Mouse (Mus musculus) right cerebral cortex, postnatal 14 days (tissue): ENCODE results near the gene U2af2.
A peak's percentile ranks its signal among the peaks of the same experiment; 100 is the strongest.

ENCODE experiments used
- DNase-seq: peaks from one replicate; pipeline ENCODE4 v3.0.0; 2022

The U2af2 gene

GRCm38 (mm10) chr7:5038109-5038732 lies 23.7 kb upstream of the U2af2 start, which contains the start of gene Zfp784:
Zfp784 (minus strand) TSS chr7:5038446.
- DNase-seq, result peak; percentile 93

DNA sequence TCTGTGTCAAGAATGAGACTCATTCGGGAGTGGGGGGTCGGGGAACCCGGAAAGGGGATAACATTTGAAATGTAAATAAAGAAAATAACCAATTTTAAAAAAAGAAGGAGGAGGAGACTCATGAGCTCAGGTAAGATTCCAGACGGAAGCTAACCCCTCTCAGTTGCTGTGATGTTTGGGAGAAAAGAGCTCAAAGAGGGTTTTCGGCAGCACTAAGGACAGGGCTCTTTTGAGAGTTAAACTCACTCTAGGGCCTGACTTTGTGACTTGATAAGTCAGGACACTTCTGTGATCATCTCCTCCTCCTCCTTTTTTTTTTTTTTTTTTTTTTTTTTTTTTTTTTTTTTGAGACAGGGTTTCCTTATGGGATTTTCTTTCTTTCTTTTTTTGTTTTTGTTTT lies 23.0 kb upstream of the U2af2 start:
- no peak for DNase-seq

- no peak for DNase-seq
These were observed 17.0 kb upstream of the U2af2 start for GRCm38 (mm10) chr7:5044981-5045380.

DNA sequence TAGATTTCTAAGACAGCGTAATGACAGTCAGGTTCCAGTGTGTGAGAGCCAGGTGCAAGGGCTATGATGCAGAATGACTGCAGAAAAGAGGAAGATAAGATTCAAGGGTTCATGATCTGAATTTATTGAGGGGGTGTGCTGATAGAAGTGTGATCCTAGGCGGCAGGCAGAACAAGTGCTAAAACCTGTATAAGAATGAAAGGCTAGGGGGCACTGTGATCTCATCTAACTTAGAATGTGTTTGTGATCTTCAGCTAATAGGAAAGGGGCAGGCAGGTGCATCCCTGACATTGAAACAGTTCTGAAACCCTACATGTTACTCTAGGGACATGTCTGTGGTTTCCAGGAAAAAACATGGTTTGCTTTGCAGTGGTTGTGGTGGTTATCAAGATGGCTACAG lies 15.8 kb upstream of the U2af2 start:
- no peak for DNase-seq

DNA sequence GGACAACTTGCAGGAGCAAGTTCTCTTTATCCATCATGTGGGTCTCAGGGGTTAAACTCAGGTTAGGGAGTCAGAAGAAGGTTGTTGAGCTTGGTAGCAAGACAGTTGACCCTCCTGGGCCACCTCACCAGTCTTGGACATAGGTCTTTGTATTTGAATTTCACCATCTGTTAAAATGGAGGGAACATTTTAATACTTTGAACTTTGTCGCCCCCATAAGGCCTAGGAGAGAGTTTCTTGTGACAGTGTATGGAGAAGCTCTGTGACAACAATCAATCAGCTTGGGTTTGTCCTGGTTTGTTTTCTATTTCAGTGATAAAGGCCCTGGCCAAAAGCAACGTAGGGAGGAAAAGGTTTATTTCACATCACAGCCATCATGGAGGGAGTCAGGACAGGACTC lies 14.6 kb upstream of the U2af2 start:
- DNase-seq, result no peak

DNA sequence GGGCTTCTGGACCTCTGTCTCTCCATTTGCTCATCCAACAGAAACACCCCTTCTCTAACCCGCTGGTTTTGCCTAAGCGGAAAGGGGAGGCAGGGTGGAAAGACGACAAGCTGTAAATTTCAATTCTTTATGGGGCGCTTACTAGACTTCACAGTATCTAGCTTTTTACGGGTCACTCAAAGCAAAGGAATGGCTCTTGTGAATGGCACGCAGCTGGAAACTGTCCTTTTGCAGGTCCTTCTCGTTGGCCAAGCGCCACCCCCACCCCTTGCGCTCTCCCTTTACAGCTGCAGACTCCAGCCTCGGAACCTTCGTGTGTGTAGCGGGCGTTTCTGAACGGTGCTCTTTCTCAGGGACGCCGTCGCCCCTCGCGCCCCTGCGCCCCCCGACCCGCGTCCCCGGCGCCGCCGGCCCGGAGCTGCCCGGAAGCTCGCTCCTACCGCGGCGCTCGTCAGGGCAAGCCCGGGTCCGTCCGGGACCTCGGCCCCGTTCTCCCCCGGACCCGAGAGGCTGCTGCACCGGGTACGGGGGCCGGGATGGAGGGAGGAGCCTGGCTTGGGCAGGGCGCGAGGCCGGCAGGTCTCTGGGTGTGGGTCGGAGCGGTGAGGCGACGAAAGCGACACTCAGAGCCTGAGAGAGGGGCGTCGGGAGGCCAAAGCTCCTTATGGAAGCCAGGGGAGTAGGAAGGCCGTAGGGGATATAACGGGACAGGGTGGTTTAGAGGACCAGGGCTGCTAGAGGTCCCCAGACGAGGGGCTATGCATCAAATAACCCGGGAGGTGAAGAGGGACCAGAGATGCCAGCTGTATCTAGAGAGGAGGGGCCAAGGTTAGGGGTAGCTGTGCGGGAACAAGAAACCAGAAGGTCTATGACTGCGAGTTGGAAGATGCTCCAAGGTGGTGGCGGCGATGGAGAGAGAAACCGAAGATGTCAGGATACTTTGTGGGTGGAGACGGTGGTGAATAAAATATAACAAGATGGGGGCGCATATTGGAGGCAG lies 10.4 kb upstream of the U2af2 start, which contains the start of gene Zfp580:
Gene Zfp580 (plus strand): TSS at position 346 of the 1,000 bp plus-strand sequence.
- peak; percentile 74 for DNase-seq

DNA sequence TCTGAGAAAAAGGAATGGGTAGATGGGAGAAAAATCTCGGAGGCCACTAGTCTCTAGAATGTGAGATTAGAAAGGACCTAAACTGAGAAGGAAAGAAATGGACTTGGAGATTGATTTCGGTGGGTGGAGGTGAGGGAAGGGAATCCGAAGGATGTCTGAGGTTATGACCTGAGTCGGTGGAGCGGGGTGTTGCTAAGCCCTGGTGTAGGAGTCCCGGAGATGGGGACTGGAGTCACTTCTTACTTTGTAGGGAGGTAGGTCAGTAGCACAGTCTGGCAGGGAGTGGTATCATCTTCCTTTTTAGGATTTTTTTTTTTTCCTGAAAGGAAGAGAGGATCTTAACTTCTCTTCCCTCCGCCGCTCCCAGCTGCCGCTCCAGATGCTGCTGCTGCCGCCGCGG lies 9.5 kb upstream of the U2af2 start:
- DNase-seq, result no peak

GRCm38 (mm10) chr7:5052931-5053343 lies 9.0 kb upstream of the U2af2 start:
- peak; percentile 35 for DNase-seq

GRCm38 (mm10) chr7:5053456-5054179 lies 8.3 kb upstream of the U2af2 start:
- DNase-seq, result peak; percentile 38

GRCm38 (mm10) chr7:5056651-5057263 lies 5.2 kb upstream of the U2af2 start:
- DNase-seq, result peak; percentile 70

- DNase-seq, result no peak
These were observed 4.6 kb upstream of the U2af2 start for GRCm38 (mm10) chr7:5057381-5057780.

- DNase-seq, result peak; percentile 31
These were observed 4.1 kb upstream of the U2af2 start for GRCm38 (mm10) chr7:5057804-5058203.

DNA sequence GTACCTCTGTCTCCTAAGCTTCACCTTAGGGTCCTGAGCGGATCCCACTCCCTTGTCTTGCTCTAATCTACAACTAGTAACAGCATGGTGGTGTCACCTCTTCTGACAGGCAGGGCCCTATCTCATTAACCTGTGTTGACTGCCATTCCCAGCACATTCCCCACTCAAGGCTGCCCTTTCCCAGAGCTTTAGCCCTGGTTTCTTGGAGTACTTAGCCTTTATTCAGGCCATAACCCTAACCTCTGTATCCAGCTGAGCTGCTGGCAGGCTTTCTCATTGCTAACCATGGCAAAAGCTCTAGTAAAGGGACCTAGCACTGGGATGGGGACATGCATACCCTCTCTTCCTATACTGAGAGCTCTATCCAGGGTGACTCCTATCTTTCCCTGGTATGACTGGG lies 3.3 kb upstream of the U2af2 start:
- no peak for DNase-seq

DNA sequence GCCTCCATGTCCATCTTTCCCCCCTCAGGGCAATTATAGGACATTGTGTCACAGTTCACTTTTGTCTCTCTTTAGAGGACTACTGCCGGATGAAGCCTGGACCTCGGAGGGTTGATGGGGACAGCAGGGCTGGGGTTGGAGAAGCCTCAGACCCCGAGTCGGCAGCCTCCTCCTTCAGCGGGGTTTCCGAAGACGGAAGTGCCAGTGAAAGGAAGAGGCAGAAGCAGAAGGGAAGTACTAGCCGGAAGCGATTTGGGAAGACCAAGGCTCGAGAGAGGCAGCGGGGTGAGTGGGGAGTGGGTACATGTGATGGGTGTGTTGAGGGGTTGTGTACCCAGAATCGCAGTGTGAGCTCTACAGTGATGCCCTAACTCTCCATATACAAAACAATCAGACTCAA lies 2.5 kb upstream of the U2af2 start:
- no peak for DNase-seq

DNA sequence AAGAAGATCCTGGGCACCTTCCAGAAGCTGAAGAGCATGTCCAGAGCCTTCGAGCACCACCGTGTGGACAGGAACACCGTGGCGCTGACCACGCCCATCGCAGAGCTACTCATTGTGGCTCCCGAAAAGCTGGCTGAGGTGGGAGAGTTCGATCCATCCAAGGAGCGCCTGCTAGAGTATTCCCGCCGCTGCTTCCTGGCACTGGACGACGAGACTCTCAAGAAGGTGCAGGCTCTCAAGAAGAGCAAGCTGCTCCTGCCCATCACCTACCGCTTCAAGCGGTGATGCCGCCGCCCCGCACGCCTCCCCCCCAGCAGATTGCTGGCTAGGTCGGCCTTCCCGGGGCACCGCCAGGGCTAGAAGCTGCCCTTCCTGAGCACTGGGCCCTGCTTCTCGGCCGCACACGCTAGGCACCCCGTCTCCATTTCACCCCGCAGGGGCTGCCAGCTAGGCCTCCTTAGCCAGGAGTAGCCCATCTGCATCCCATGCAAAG lies 1.7 kb upstream of the U2af2 start:
- peak; percentile 77 for DNase-seq

DNA sequence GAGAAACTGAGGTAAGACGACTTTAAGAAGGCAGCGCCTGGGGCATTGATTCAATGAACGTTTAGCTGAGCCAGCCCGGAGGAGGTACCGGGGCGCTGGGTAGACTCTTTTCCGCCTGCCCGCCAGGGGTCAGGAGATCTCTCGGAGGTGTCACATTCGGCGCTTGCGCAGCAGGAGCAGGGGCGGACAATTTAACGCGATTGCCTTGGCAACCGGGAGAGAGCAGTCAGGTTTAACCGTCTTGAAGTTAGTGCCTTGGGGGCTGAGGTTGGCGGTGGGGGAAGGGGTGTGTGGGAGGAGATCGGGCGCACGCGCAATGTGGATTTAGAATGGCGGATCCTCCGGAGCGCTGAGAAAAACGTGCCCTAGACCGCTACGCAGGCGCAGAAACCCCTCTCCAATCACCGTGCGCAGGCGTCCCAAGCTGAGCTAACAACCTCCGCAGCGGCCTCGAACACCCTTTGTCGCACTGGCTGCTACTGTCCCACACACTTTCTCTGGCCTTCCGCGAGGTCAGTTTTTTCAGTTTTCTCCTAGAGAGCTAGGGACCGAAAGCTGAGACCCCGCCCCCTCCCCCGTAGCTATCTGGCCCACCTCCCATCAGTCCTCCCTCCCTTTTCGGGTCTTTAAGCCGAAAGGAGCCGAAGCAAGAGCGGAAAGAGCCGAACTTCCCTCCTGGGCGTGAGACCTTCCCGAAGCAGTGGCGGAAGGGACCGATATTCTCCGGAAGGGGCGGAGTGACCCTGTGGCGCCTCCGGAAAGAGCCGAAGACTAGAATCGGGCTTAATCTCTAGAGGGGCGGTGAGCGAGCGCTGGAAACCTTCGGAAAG lies 784 bp upstream of the U2af2 start:
- DNase-seq, result peak; percentile 100

- DNase-seq, result peak; percentile 72
These were observed 538 bp downstream of the U2af2 start for GRCm38 (mm10) chr7:5062360-5063001.

DNA sequence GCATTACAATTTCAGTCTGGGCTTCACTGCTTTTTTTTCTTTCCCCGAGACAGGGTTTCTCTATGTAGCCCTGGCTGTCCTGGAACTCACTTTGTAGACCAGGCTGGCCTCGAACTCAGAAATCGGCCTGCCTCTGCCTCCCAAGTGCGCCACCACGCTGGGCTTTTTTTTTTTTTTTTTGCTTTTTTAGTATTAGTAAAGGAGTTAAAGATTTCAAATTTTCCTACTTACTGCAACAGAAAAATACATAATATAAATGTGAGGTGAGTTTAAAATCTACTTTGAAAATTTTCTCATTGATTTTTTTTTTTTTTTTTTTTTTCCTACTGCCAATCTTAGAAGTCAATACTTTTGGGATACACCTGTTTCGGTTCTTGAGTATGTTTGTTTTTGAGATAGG lies 2.9 kb downstream of the U2af2 start:
- no peak for DNase-seq

- no peak for DNase-seq
These were observed 11.6 kb downstream of the U2af2 start for GRCm38 (mm10) chr7:5073586-5073985.

DNA sequence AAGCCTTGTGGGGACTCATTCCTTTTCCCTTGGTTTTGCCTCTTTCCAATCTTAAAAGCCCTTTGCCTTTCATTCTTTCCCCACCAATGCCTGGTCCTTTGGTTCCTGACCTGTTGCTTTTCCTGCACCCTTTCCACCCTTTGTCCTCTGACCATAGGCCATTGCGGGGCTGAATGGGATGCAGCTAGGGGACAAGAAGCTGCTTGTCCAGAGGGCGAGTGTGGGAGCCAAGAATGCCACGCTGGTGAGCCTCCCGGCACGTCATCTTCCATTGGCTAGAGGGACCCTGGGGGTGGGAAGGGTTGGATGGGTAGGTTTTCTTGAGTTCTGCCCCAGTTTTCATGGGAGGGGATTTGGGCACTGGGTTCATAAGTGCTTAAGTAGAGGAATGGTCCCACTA lies 13.0 kb downstream of the U2af2 start:
- no peak for DNase-seq

GRCm38 (mm10) chr7:5076931-5077330 lies 15.0 kb downstream of the U2af2 start:
- DNase-seq, result no peak
